Mouse (Mus musculus) lung, adult 2 months (tissue): ENCODE measurements around the gene Rad17.

Experiments
- CTCF ChIP-seq: fragments of 200-500 bp; IDR thresholded peaks from 2 replicates; pipeline ENCODE4 v1.5.1; 2011; ENCODE audit warnings: mild to moderate bottlenecking, low read length, control low read depth; ENCODE audit not compliant: insufficient read depth
- POLR2A ChIP-seq: fragments of 200-500 bp; IDR thresholded peaks from 2 replicates; pipeline ENCODE4 v1.6.1; 2011; ENCODE audit warnings: low read depth, mild to moderate bottlenecking, control low read depth, low read length, borderline replicate concordance; ENCODE audit errors: extremely low read depth

- no peak for TF ChIP-seq CTCF
- TF ChIP-seq POLR2A, result no peak
Observed at GRCm38 (mm10) chr13:100658091-100658490, 7.2 kb upstream of the Rad17 start.
